Mouse (Mus musculus): ENCODE results near the gene Zbtb8os. TPM values are rescaled to one million over a fixed set of nuclear protein-coding genes. Genes with fewer than 3 reads are reported as not detected.

Zbtb8os gene
- polyA plus RNA-seq, 1 experiment from 2014 or later, result 41.7 TPM

DNA sequence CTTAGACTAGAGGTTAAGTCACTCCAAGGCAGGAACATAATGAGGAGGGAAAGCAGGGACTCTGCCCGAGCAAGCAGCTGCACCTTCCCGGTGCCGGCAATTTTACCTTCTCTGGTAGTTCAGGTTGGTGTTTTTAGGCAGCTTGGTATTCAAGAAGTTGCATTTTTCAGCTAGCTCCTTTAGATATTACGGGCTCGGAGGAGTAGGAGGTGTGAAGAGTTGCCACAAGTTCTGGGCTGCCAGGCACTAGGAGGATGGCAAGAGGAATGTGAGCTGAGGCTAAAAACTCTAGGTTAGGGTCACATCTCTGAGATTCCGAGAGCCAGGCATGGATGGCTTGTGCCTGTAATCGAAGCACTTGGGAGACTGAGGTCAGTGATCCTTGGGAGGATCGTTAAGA, 45.8 kb upstream of the Zbtb8os start:
- ATAC-seq (ENCODE audit: low FRiP score, low TSS enrichment) (no peak), DNase-seq (ENCODE audit: low spot score) (no peak)
- H3K36me3 ChIP-seq (ENCODE audit: control insufficient read depth, insufficient read depth, low read length), result no peaks in the 10 kb centered on the region
- 89% methylated on average over 8 of the region's 8 CpGs for WGBS
- no peak overlapping the region for H3K9ac ChIP-seq (ENCODE audit: low read length)
- no peak overlapping the region for H3K4me3 ChIP-seq (ENCODE audit: low read depth, low read length)
- H3K27ac ChIP-seq (replicated peaks), result no peak overlapping the region
- H3K4me2 ChIP-seq (replicated peaks; ENCODE audit: low read depth), result no peak overlapping the region
- H3K4me1 ChIP-seq (replicated peaks; ENCODE audit: control insufficient read depth, insufficient read depth), result 0 out of 2 replicates have a peak, but pooled peaks cover 2% of the 10 kb centered on the region
- no peak for TF ChIP-seq CTCF (IDR thresholded peaks at IDR 0.05; ENCODE audit: low read depth)
- no peak for TF ChIP-seq EP300 (optimal IDR thresholded peaks at IDR 0.05)
- H3K27me3 ChIP-seq (ENCODE audit: control insufficient read depth, insufficient read depth, low read length), result no peaks in the 10 kb centered on the region
- no peaks in the 10 kb centered on the region for H3K9me3 ChIP-seq (ENCODE audit: control insufficient read depth, low read length)

- Histone ChIP-seq H3K9ac (ENCODE audit: low read length) (no peak overlapping the region), H3K4me3 (ENCODE audit: low read depth, low read length) (no peak overlapping the region), H3K36me3 (ENCODE audit: control insufficient read depth, insufficient read depth, low read length) (no peaks in the 10 kb centered on the region), H3K27me3 (ENCODE audit: control insufficient read depth, insufficient read depth, low read length) (no peaks in the 10 kb centered on the region), H3K9me3 (ENCODE audit: control insufficient read depth, low read length) (no peaks in the 10 kb centered on the region), H3K4me2 (replicated peaks; ENCODE audit: low read depth) (no peak overlapping the region), H3K4me1 (replicated peaks; ENCODE audit: control insufficient read depth, insufficient read depth) (no peaks in the 10 kb centered on the region), H3K27ac (replicated peaks) (no peak overlapping the region)
- DNase-seq (ENCODE audit: low spot score) (no peak), ATAC-seq (ENCODE audit: low FRiP score, low TSS enrichment) (no peak)
- TF ChIP-seq CTCF (IDR thresholded peaks at IDR 0.05; ENCODE audit: low read depth) (no peak), EP300 (optimal IDR thresholded peaks at IDR 0.05) (no peak)
- 67% methylated on average over 7 of the region's 7 CpGs for WGBS
These were observed 42.7 kb upstream of the Zbtb8os start for GRCm38 (mm10) chr4:129292831-129293230.

GRCm38 (mm10) chr4:129293702-129294101, 41.8 kb upstream of the Zbtb8os start:
- no peak for ATAC-seq (ENCODE audit: low FRiP score, low TSS enrichment)
- no peak for DNase-seq (ENCODE audit: low spot score)
- Histone ChIP-seq H3K4me2 (replicated peaks; ENCODE audit: low read depth) (no peak overlapping the region), H3K36me3 (ENCODE audit: control insufficient read depth, insufficient read depth, low read length) (no peaks in the 10 kb centered on the region), H3K4me1 (replicated peaks; ENCODE audit: control insufficient read depth, insufficient read depth) (0 out of 2 replicates have a peak, but pooled peaks cover 3% of the 10 kb centered on the region), H3K27ac (replicated peaks) (no peak overlapping the region), H3K9me3 (ENCODE audit: control insufficient read depth, low read length) (no peaks in the 10 kb centered on the region), H3K4me3 (ENCODE audit: low read depth, low read length) (no peak overlapping the region), H3K9ac (ENCODE audit: low read length) (no peak overlapping the region), H3K27me3 (ENCODE audit: control insufficient read depth, insufficient read depth, low read length) (no peaks in the 10 kb centered on the region)
- WGBS, result 44% methylated on average over 16 of the region's 16 CpGs
- TF ChIP-seq CTCF (IDR thresholded peaks at IDR 0.05; ENCODE audit: low read depth) (no peak), EP300 (optimal IDR thresholded peaks at IDR 0.05) (no peak)

- DNase-seq (ENCODE audit: low spot score) (no peak), ATAC-seq (ENCODE audit: low FRiP score, low TSS enrichment) (no peak)
- TF ChIP-seq CTCF (IDR thresholded peaks at IDR 0.05; ENCODE audit: low read depth), result no peak
- TF ChIP-seq EP300 (optimal IDR thresholded peaks at IDR 0.05), result no peak
- Histone ChIP-seq H3K4me2 (replicated peaks; ENCODE audit: low read depth) (no peak overlapping the region), H3K27ac (replicated peaks) (no peak overlapping the region), H3K9me3 (ENCODE audit: control insufficient read depth, low read length) (no peaks in the 10 kb centered on the region), H3K9ac (ENCODE audit: low read length) (no peak overlapping the region), H3K4me3 (ENCODE audit: low read depth, low read length) (no peak overlapping the region), H3K4me1 (replicated peaks; ENCODE audit: control insufficient read depth, insufficient read depth) (0 out of 2 replicates have a peak, but pooled peaks cover 3% of the 10 kb centered on the region), H3K36me3 (ENCODE audit: control insufficient read depth, insufficient read depth, low read length) (no peaks in the 10 kb centered on the region), H3K27me3 (ENCODE audit: control insufficient read depth, insufficient read depth, low read length) (no peaks in the 10 kb centered on the region)
- 18% methylated on average over 2 of the region's 2 CpGs for whole genome bisulfite sequencing
These were observed 40.3 kb upstream of the Zbtb8os start for GRCm38 (mm10) chr4:129295188-129295587.

GRCm38 (mm10) chr4:129296066-129296465, 39.4 kb upstream of the Zbtb8os start:
- DNase-seq (ENCODE audit: low spot score), result no peak
- no peaks in the 10 kb centered on the region for H3K9me3 ChIP-seq (ENCODE audit: control insufficient read depth, low read length)
- 0 out of 2 replicates have a peak, but pooled peaks cover 3% of the 10 kb centered on the region for H3K4me1 ChIP-seq (replicated peaks; ENCODE audit: control insufficient read depth, insufficient read depth)
- TF ChIP-seq EP300 (optimal IDR thresholded peaks at IDR 0.05) (no peak), CTCF (IDR thresholded peaks at IDR 0.05; ENCODE audit: low read depth) (no peak)
- H3K4me2 ChIP-seq (replicated peaks; ENCODE audit: low read depth), result no peak overlapping the region
- H3K27me3 ChIP-seq (ENCODE audit: control insufficient read depth, insufficient read depth, low read length), result no peaks in the 10 kb centered on the region
- H3K4me3 ChIP-seq (ENCODE audit: low read depth, low read length), result no peak overlapping the region
- H3K27ac ChIP-seq (replicated peaks), result no peak overlapping the region
- H3K9ac ChIP-seq (ENCODE audit: low read length), result no peak overlapping the region
- WGBS, result 75% methylated on average over 7 of the region's 7 CpGs
- H3K36me3 ChIP-seq (ENCODE audit: control insufficient read depth, insufficient read depth, low read length), result no peaks in the 10 kb centered on the region
- no peak for ATAC-seq (ENCODE audit: low FRiP score, low TSS enrichment)

DNA sequence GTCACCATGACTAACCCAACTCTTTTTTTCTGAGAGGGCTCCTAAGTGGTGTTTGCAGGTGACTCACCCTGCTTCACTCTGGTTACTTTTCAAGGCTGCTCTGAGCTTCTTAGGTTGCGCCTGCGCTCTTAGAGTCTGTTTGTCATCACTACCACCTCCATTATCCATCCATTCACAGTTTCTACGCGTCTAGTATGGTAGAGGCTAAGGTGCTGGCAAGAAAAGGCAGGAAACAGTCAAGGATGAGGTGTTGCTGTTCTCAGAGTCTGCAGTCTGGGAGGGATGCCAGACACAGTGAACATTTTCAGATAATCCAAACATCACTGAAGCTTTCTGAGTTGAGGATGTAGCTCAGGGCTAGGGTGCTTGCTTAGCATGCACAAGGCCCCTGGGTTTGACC, 37.8 kb upstream of the Zbtb8os start:
- no peak for TF ChIP-seq CTCF (IDR thresholded peaks at IDR 0.05; ENCODE audit: low read depth)
- Histone ChIP-seq H3K4me2 (replicated peaks; ENCODE audit: low read depth) (no peak overlapping the region; the same call in 1 of the 2 replicates), H3K9me3 (ENCODE audit: control insufficient read depth, low read length) (no peaks in the 10 kb centered on the region), H3K9ac (ENCODE audit: low read length) (no peak overlapping the region), H3K27ac (replicated peaks) (peak overlapping the region; percentile 53; the same call in 1 of the 2 replicates), H3K36me3 (ENCODE audit: control insufficient read depth, insufficient read depth, low read length) (no peaks in the 10 kb centered on the region), H3K4me1 (replicated peaks; ENCODE audit: control insufficient read depth, insufficient read depth) (0 out of 2 replicates have a peak, but pooled peaks cover 3% of the 10 kb centered on the region), H3K27me3 (ENCODE audit: control insufficient read depth, insufficient read depth, low read length) (no peaks in the 10 kb centered on the region), H3K4me3 (ENCODE audit: low read depth, low read length) (no peak overlapping the region)
- peak; percentile 24 for DNase-seq (ENCODE audit: low spot score)
- peak; percentile 65; the same call in 1 of the 2 replicates for ATAC-seq (ENCODE audit: low FRiP score, low TSS enrichment)
- 55% methylated on average over 4 of the region's 4 CpGs for WGBS

Measured in stomach, postnatal 0 days (tissue).